In the genomic region with DNA sequence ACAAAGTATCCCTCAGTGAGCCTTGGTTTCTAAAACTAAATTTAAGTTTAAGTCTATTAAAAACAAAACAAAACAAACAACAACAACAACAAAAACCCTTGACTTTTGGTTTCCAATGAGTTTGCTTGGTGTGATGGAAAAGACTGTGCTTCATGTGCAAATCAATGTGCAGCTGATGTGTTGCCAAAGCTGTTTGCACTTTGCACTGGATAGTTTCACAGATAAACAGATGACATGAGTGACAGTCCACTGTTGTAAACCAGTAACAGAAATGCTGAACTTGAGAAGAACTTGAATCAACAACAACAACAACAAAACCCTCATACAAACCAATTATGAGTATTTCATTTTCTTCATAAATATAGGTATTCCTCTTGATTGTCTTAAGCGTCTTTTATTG, we compare ENCODE assay signal across 30 mouse cellular contexts.
"Had no signal": no experiment of that assay in that cellular context is flagged by ENCODE, and none has a peak within 500 bp of the region (broad histone marks: within the 10 kb centered on the region; RNA-seq: fewer than 3 reads in every experiment).

No protein-coding gene starts in this region.

- H3K9ac ChIP-seq: heart, embryonic 12.5 days; heart, embryonic 13.5 days; heart, embryonic 15.5 days; hindbrain, embryonic 12.5 days; hindbrain, embryonic 13.5 days; hindbrain, embryonic 14.5 days; hindbrain, embryonic 15.5 days; intestine, embryonic 15.5 days; kidney, embryonic 15.5 days had no signal

- H3K4me1 ChIP-seq: heart, embryonic 10.5 days; heart, embryonic 12.5 days; heart, embryonic 13.5 days; heart, embryonic 15.5 days; hindbrain, embryonic 10.5 days; hindbrain, embryonic 12.5 days; hindbrain, embryonic 13.5 days; hindbrain, embryonic 15.5 days; intestine, embryonic 15.5 days; kidney, embryonic 15.5 days had no signal

- H3K4me3 ChIP-seq: heart, embryonic 10.5 days; heart, embryonic 12.5 days; heart, embryonic 13.5 days; heart, embryonic 15.5 days; hindbrain, embryonic 10.5 days; hindbrain, embryonic 12.5 days; hindbrain, embryonic 13.5 days; hindbrain, embryonic 15.5 days; intestine, embryonic 15.5 days; kidney, embryonic 15.5 days; layer of hippocampus, adult 2 months had no signal

- H3K36me3 ChIP-seq: heart, embryonic 10.5 days; heart, embryonic 12.5 days; heart, embryonic 13.5 days; heart, embryonic 15.5 days; hindbrain, embryonic 10.5 days; hindbrain, embryonic 12.5 days; hindbrain, embryonic 13.5 days; hindbrain, embryonic 15.5 days; intestine, embryonic 15.5 days; kidney, embryonic 15.5 days had no signal

- DNase-seq: heart, postnatal 10 days; heart, postnatal 14 days; heart, postnatal 36 days; heart, postnatal 4 days; kidney, adult 11 months; kidney, adult 18-20 months; kidney, adult 2 months; kidney, adult 8-10 months; kidney, adult 9 months; kidney, postnatal 10 days; kidney, postnatal 14 days; kidney, postnatal 25 days; kidney, postnatal 36 days; kidney, postnatal 4 days; layer of hippocampus, adult 9-11 months; layer of hippocampus, postnatal 36 days had no signal

- H3K27me3 ChIP-seq: heart, embryonic 12.5 days; heart, embryonic 13.5 days; heart, embryonic 15.5 days; hindbrain, embryonic 12.5 days; hindbrain, embryonic 13.5 days; hindbrain, embryonic 15.5 days; intestine, embryonic 15.5 days; kidney, embryonic 15.5 days had no signal

- H3K27ac ChIP-seq: heart, embryonic 10.5 days; heart, embryonic 13.5 days; heart, embryonic 15.5 days; hindbrain, embryonic 10.5 days; hindbrain, embryonic 12.5 days; hindbrain, embryonic 13.5 days; hindbrain, embryonic 14.5 days; hindbrain, embryonic 15.5 days; hindbrain, postnatal 0 days; intestine, embryonic 15.5 days; kidney, embryonic 15.5 days; kidney, postnatal 0 days; layer of hippocampus, adult 2 months had no signal
